Mouse (Mus musculus) urinary bladder, postnatal 14 days (tissue): ENCODE data around the gene Olfr366.
"Not testable (repeated sequence)": the region's sequence is repeated elsewhere in the genome, so short reads cannot be mapped to it uniquely, and the experiment has no call there.

Experiments
- DNase-seq: peaks from one replicate; pipeline ENCODE4 v3.0.0; 2021; ENCODE audit warnings: low spot score

Olfr366 gene

DNA sequence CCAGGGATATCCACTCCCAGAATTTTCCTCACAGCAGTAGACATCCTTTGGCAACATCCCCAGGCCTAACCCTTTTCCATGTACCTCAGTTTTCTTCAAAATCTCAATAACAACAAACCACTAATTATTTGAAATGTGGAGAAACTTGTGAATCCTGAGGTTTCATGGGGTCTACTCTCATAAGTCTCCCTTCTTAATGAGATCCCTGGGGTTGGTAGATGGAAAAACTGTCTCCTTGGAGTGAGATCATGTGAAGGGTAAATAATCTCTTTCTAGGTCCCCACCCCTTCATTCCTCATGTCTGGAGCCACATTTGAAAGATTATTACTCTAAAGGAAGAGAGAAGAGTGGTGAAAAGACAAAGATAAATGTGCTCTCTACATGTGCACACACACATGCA, at the start of gene Olfr366:
Gene Olfr366 (plus strand): TSS at position 301 of the 400 bp plus-strand sequence.
- no peak for DNase-seq

GRCm38 (mm10) chr2:37187898-37188297, 23.5 kb upstream of the Olfr366 start, which contains the start of gene Olfr365:
Gene Olfr365 (plus strand): TSS chr2:37188198.
- no peak for DNase-seq

DNA sequence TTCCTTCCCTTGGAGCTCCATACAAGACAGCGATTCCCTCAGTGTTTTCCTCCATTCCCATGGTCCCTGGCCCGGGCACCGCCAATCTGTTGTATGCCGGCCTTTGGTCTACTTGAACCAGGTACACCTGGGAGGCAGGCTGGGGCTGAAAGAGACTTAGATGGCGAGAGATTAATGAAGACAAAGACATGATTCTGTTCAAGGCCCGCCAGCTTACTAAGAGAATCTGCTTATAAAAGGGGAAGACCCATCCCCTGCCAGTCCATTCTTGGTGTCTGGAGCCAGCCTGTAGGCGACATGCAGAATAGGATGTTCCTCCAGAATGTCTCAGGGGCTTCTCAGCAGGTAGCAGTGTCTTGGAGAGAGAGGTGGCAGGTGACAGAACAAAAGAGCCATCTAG, 50.4 kb downstream of the Olfr366 start:
- DNase-seq = not testable (repeated sequence)
